Mouse (Mus musculus) naive thymus-derived CD4-positive, alpha-beta T cell, adult 2 months (primary cell): ENCODE data around the gene Spaca9.

Source experiments
- DNase-seq: peaks from one replicate; pipeline ENCODE4 v3.0.0-alpha.2; 2011; ENCODE audit warnings: low read depth

The Spaca9 gene

DNA sequence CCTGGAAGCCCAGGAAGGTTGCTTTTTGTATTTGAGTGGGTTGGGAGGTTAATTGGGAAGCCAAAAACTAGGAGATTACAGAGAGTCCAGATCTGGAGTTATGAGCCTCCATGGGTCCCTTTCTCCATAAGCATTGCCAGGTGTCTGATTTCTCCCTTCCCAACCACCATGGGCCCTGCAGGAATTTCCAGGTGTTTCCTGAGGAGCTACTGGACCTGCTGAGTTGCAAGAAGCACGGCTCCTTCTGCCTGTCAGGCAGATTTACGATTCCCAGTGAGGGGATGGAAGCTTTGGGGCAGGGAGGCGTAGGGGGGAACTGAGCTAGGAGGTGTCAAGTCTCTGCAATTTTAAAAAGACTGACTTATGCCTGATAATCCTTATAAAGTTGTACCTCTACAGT is 33.7 kb downstream of the Spaca9 start:
- no peak for DNase-seq

DNA sequence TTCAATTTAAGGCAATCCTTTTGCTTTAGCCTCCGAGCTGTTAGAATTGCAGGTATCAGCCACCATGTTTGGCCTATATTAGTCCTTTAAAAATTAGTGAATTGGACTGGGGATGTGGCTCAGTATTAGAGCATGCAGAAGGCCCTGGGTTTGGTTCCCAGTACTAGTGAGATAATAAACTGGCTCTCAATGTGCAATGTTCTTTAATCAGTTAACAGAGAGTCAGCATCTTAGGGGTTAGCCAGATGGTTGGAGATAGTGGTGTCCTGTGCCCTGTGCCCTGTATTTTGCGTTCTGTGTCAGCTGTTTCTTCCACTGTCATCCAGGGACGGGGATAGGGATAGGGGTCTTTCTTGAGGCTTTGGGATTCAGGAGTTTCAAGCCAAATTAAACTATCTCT is 36.6 kb downstream of the Spaca9 start:
- no peak for DNase-seq

- DNase-seq, result no peak
Observed at GRCm38 (mm10) chr2:28656216-28656615, 43.3 kb downstream of the Spaca9 start.

DNA sequence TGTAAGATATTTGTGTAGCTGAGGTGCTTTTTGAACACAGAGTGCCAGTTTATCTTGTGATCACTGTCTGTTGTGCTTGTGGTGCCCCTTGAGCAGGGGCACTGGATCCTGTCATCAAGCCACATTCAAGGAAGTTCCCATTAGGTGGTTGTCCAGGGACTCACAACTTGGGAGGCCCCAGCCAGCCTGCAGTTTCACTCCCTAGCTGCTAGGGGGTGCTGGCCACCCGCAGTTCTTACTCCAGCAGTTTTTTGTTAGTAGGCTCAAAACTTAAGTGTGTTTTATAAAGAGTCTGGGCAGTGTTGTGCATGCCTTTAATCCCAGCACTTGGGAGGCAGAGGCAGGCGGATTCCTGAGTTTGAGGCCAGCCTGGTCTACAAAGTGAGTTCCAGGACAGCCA is 45.2 kb downstream of the Spaca9 start:
- DNase-seq, result peak; percentile 44

DNA sequence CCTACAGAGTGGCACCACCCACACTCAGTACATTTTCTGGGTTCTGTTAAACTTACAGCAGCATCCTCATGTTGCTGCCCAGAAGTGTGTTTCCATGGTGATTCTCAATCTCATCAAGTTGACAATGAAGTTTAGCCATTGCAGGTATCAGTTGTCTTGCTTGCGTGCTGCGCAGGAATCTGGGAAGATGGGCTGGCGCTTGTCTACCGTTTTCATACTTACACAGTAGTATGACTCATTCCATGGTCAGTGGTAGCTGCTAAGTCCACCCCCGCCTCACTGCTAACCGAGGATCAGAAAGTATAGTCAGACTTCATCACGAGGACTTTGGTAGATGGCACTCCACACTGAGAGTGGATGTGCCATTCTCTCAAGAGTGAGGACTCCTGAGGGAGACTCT is 46.2 kb downstream of the Spaca9 start:
- no peak for DNase-seq

- no peak for DNase-seq
Observed at GRCm38 (mm10) chr2:28650526-28650925, 49.0 kb downstream of the Spaca9 start.

DNA sequence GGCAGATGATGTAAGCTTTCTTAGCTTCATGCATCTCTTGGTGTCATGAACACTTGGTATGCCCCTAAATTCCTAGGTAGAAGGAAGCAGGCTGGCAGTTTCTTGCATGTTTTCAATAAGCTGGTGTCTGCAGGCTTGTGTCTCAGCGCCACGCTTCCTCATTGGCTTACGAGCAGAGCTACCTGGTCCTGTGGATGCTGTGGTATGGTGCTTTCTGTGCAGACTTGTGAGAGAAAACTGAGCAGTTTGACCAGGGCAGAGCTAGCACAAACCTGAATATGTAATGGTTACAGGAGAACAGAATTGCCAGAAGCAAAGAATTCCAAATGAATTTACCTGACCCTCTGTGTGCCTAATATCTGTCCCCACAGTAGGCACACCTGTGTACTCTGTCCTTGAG is 56.4 kb downstream of the Spaca9 start:
- no peak for DNase-seq
